Mouse (Mus musculus) stomach, postnatal 0 days (tissue): Measurements from ENCODE around the gene Fam49a. TPM values are rescaled to one million over a fixed set of nuclear protein-coding genes. Genes with fewer than 3 reads are reported as not detected.

Source experiments
- ATAC-seq: fragments of 200-750 bp; cut with Nextera tagmentation; 2 replicates; pipeline ENCODE4 v1.8.0; 2017; ENCODE audit not compliant: low FRiP score, low TSS enrichment
- DNase-seq: peaks from one replicate; pipeline ENCODE4 v3.0.0-alpha.2; 2016; ENCODE audit warnings: low spot score
- H3K27ac ChIP-seq: fragments of 300-500 bp; sonication (generic); replicated peaks from 2 replicates; pipeline ENCODE4 v1.5.1; 2014; ENCODE audit warnings: mild to moderate bottlenecking, control low read depth
- H3K27me3 ChIP-seq: fragments of 300-500 bp; sonication (generic); 2 replicates; pipeline ENCODE4 v1.6.1; 2014; ENCODE audit warnings: low read length; ENCODE audit not compliant: control insufficient read depth, insufficient read depth
- H3K36me3 ChIP-seq: fragments of 300-500 bp; sonication (generic); 2 replicates; pipeline ENCODE4 v1.6.1; 2014; ENCODE audit warnings: low read length, mixed read lengths; ENCODE audit not compliant: control insufficient read depth, insufficient read depth
- H3K4me1 ChIP-seq: fragments of 300-500 bp; sonication (generic); replicated peaks from 2 replicates; pipeline ENCODE4 v1.6.1; 2014; ENCODE audit warnings: antibody characterized with exemption; ENCODE audit not compliant: control insufficient read depth, insufficient read depth
- H3K4me2 ChIP-seq: fragments of 300-500 bp; sonication (generic); replicated peaks from 2 replicates; pipeline ENCODE4 v1.6.1; 2014; ENCODE audit warnings: low read depth, mild to moderate bottlenecking, control low read depth, moderate library complexity
- H3K4me3 ChIP-seq: fragments of 300-500 bp; sonication (generic); 2 replicates; pipeline ENCODE4 v1.5.1; 2014; ENCODE audit warnings: low read depth, low read length, control low read depth
- H3K9ac ChIP-seq: fragments of 300-500 bp; sonication (generic); 2 replicates; pipeline ENCODE4 v1.6.1; 2014; ENCODE audit warnings: mild to moderate bottlenecking, low read length, control low read depth, mixed read lengths
- H3K9me3 ChIP-seq: fragments of 300-500 bp; sonication (generic); 2 replicates; pipeline ENCODE4 v1.6.1; 2016; ENCODE audit warnings: low read length; ENCODE audit not compliant: control insufficient read depth
- CTCF ChIP-seq: IDR thresholded peaks from 2 replicates; pipeline ENCODE4 v1.5.1; 2016; ENCODE audit warnings: antibody characterized with exemption, low read depth, mild to moderate bottlenecking, moderate library complexity
- EP300 ChIP-seq: optimal IDR thresholded peaks from 2 replicates; pipeline ENCODE3; 2016; ENCODE audit warnings: antibody characterized with exemption
- WGBS: fragments of 180-500 bp; shearing (Covaris S2); extraction: QIAGEN DNeasy Blood & Tissue Kit; methylation state at CpG from one replicate; pipeline ENCODE4 v1.1.7; 2014; 5-methylcytosine and 5-hydroxymethylcytosine counted together
- polyA plus RNA-seq: library from polyadenylated mRNA; unstranded; fragments of >200 nt; fragmentation: Nextera tagmentation; extraction: Ambion mirVana; gene quantifications from 2 replicates; pipeline ENCODE4 v1.2.1, GENCODE M21; 2015

The Fam49a gene
- polyA plus RNA-seq, 1 experiment from 2014 or later, result 5.3 TPM

- no peaks in the 10 kb centered on the region for H3K4me1 ChIP-seq
- H3K27ac ChIP-seq, result 0 out of 2 replicates have a peak overlapping the region, but pooled peaks have one; percentile 40
- no peak for DNase-seq
- H3K9ac ChIP-seq, result no peak overlapping the region
- H3K27me3 ChIP-seq, result no peaks in the 10 kb centered on the region
- no peaks in the 10 kb centered on the region for H3K9me3 ChIP-seq
- no peak for TF ChIP-seq CTCF
- no peak for TF ChIP-seq EP300
- WGBS, result 21% methylated on average over 1 of the region's 1 CpGs
- peak; percentile 35; the same call in 1 of the 2 replicates for ATAC-seq
- no peak overlapping the region for H3K4me2 ChIP-seq
- no peak overlapping the region for H3K4me3 ChIP-seq
- no peaks in the 10 kb centered on the region for H3K36me3 ChIP-seq
Measured at GRCm38 (mm10) chr12:12356463-12356862, 94.5 kb downstream of the Fam49a start.

GRCm38 (mm10) chr12:12356946-12357345, 95.0 kb downstream of the Fam49a start:
- no peak overlapping the region for H3K4me2 ChIP-seq
- H3K9ac ChIP-seq, result no peak overlapping the region
- ATAC-seq (no peak), DNase-seq (no peak)
- H3K4me1 ChIP-seq, result no peaks in the 10 kb centered on the region
- no peak overlapping the region for H3K4me3 ChIP-seq
- H3K27ac ChIP-seq, result no peak overlapping the region
- TF ChIP-seq CTCF, result no peak
- no peak for TF ChIP-seq EP300
- WGBS, result 69% methylated on average over 5 of the region's 5 CpGs
- no peaks in the 10 kb centered on the region for H3K9me3 ChIP-seq
- H3K36me3 ChIP-seq, result no peaks in the 10 kb centered on the region
- H3K27me3 ChIP-seq, result no peaks in the 10 kb centered on the region

DNA sequence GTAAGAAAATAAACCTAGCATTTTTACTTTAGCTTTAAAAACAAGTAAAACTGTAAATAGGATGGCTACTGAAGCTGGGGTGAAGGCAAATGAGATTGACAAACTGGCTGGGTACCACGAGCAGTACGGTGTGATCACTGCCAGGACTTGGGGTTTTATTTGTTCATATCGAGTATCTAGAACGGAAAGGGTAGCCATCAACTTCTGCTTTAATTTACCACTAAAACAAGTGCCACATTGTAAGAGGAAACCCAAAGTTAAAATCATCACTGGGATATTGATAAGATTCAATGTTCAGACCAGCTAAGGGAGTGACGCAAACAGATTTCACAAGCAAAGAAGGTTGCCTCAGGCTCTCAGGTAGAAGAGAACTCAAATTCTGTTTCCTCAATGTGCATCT, 98.0 kb downstream of the Fam49a start:
- Histone ChIP-seq H3K4me2 (no peak overlapping the region), H3K9me3 (no peaks in the 10 kb centered on the region), H3K36me3 (no peaks in the 10 kb centered on the region; the same call in 1 of the 2 replicates), H3K27ac (no peak overlapping the region), H3K9ac (no peak overlapping the region), H3K27me3 (no peaks in the 10 kb centered on the region), H3K4me3 (no peak overlapping the region), H3K4me1 (no peaks in the 10 kb centered on the region)
- TF ChIP-seq EP300, result no peak
- TF ChIP-seq CTCF, result no peak
- ATAC-seq (no peak), DNase-seq (no peak)
- WGBS, result 91% methylated on average over 5 of the region's 5 CpGs

DNA sequence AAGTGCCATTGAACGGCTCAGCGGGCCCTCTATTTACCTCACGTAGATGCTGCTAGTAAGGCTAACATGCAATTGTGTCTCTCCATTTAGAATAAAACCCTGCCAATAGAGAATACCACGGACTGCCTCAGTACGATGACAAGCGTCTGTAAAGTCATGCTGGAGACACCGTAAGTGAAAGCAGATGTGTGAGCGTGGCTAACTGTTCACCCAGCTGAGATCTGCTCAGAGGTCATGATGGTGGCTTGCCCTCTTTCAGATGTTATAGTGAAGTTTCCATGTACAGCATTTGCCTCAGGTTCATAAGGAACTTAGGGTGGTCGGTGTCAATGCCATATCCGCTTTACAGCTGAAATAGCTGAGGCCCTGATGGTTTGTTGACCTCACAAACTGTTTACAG, 100.4 kb downstream of the Fam49a start:
- Histone ChIP-seq H3K9ac (no peak overlapping the region), H3K27me3 (no peaks in the 10 kb centered on the region), H3K4me2 (no peak overlapping the region), H3K36me3 (peaks cover 3% of the 10 kb centered on the region; the same call in 1 of the 2 replicates), H3K4me1 (no peaks in the 10 kb centered on the region), H3K4me3 (no peak overlapping the region), H3K27ac (no peak overlapping the region), H3K9me3 (no peaks in the 10 kb centered on the region)
- TF ChIP-seq EP300 (no peak), CTCF (no peak)
- ATAC-seq (no peak), DNase-seq (no peak)
- 94% methylated on average over 10 of the region's 10 CpGs for WGBS

- Histone ChIP-seq H3K4me3 (no peak overlapping the region), H3K9me3 (no peaks in the 10 kb centered on the region), H3K36me3 (peaks cover 3% of the 10 kb centered on the region; the same call in 1 of the 2 replicates), H3K4me2 (no peak overlapping the region), H3K4me1 (no peaks in the 10 kb centered on the region), H3K9ac (no peak overlapping the region), H3K27me3 (no peaks in the 10 kb centered on the region), H3K27ac (no peak overlapping the region)
- ATAC-seq (no peak), DNase-seq (no peak)
- TF ChIP-seq EP300 (no peak), CTCF (no peak)
- 80% methylated on average over 8 of the region's 8 CpGs for WGBS
Measured at GRCm38 (mm10) chr12:12364201-12364600, 102.3 kb downstream of the Fam49a start.

DNA sequence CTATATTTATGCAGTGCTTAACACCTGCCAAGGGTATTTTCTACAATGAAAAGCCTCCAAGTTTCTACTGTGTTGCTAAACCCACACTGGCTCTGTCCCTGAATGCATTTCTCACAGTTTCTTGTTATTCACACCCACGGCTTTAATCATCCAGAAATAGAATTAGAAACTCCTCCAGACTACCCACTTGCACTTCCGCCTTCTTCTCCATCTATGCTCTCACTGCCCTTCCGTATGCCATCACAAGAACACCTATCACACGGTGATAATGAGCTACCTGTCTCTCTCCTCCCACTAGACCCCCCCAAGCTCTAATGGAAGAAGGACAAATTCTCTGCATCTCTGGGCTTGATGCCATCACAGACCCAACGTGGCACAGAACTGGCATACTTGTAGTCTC, 105.5 kb downstream of the Fam49a start:
- H3K27ac ChIP-seq, result no peak overlapping the region
- no peaks in the 10 kb centered on the region for H3K9me3 ChIP-seq
- peaks cover 3% of the 10 kb centered on the region; the same call in 1 of the 2 replicates for H3K36me3 ChIP-seq
- H3K4me1 ChIP-seq, result no peaks in the 10 kb centered on the region
- ATAC-seq (no peak), DNase-seq (no peak)
- 81% methylated on average over 5 of the region's 5 CpGs for WGBS
- TF ChIP-seq CTCF, result no peak
- TF ChIP-seq EP300, result no peak
- no peaks in the 10 kb centered on the region for H3K27me3 ChIP-seq
- H3K9ac ChIP-seq, result no peak overlapping the region
- no peak overlapping the region for H3K4me2 ChIP-seq
- H3K4me3 ChIP-seq, result no peak overlapping the region
